Mouse (Mus musculus) midbrain, embryonic 14.5 days (tissue): ENCODE measurements around the gene Fnbp4. TPM values are rescaled to one million over a fixed set of nuclear protein-coding genes. Genes with fewer than 3 reads are reported as not detected.

ENCODE experiments used
- ATAC-seq: fragments of 200-750 bp; cut with Nextera tagmentation; 2 replicates; pipeline ENCODE4 v1.8.0; 2017; ENCODE audit warnings: moderate number of reproducible peaks, moderate library complexity; ENCODE audit not compliant: low FRiP score, low TSS enrichment
- DNase-seq: peaks from one replicate; pipeline ENCODE4 v3.0.0-alpha.2; 2015
- H3K27ac ChIP-seq: fragments of 300-500 bp; sonication (generic); replicated peaks from 2 replicates; pipeline ENCODE4 v1.5.1; 2014; ENCODE audit warnings: mild to moderate bottlenecking, low read depth, low read length, moderate library complexity
- H3K27me3 ChIP-seq: fragments of 300-500 bp; sonication (generic); 2 replicates; pipeline ENCODE4 v1.6.1; 2014; ENCODE audit warnings: low read length, control low read depth, mixed read lengths; ENCODE audit not compliant: control insufficient read depth, insufficient read depth
- H3K36me3 ChIP-seq: fragments of 300-500 bp; sonication (generic); 2 replicates; pipeline ENCODE4 v1.6.1; 2014; ENCODE audit warnings: low read length, control low read depth; ENCODE audit not compliant: control insufficient read depth, insufficient read depth
- H3K4me1 ChIP-seq: fragments of 300-500 bp; sonication (generic); 2 replicates; pipeline ENCODE4 v1.6.1; 2014; ENCODE audit warnings: mild to moderate bottlenecking, antibody characterized with exemption, low read length, control low read depth; ENCODE audit not compliant: control insufficient read depth, insufficient read depth
- H3K4me2 ChIP-seq: fragments of 300-500 bp; sonication (generic); 2 replicates; pipeline ENCODE4 v1.6.1; 2014; ENCODE audit warnings: mild to moderate bottlenecking, low read length, moderate library complexity
- H3K4me3 ChIP-seq: fragments of 300-500 bp; sonication (generic); replicated peaks from 2 replicates; pipeline ENCODE4 v1.5.1; 2014; ENCODE audit warnings: low read depth, low read length
- H3K9ac ChIP-seq: fragments of 300-500 bp; sonication (generic); replicated peaks from 2 replicates; pipeline ENCODE4 v1.6.1; 2014; ENCODE audit warnings: mild to moderate bottlenecking, low read length, moderate library complexity
- H3K9me3 ChIP-seq: fragments of 300-500 bp; sonication (generic); 2 replicates; pipeline ENCODE4 v1.6.1; 2016; ENCODE audit warnings: low read length, control low read depth, mixed read lengths; ENCODE audit not compliant: control insufficient read depth
- WGBS: fragments of 180-500 bp; shearing (Covaris S2); extraction: QIAGEN DNeasy Blood & Tissue Kit; methylation state at CpG from one replicate; pipeline ENCODE4 v1.1.7; 2014; 5-methylcytosine and 5-hydroxymethylcytosine counted together
- polyA plus RNA-seq: library from polyadenylated mRNA; unstranded; fragments of >200 nt; fragmentation: Nextera tagmentation; extraction: Ambion mirVana; gene quantifications from 2 replicates; pipeline ENCODE4 v1.2.1, GENCODE M21; 2014

Gene Fnbp4
- polyA plus RNA-seq, 1 experiment from 2014 or later = 113 TPM

DNA sequence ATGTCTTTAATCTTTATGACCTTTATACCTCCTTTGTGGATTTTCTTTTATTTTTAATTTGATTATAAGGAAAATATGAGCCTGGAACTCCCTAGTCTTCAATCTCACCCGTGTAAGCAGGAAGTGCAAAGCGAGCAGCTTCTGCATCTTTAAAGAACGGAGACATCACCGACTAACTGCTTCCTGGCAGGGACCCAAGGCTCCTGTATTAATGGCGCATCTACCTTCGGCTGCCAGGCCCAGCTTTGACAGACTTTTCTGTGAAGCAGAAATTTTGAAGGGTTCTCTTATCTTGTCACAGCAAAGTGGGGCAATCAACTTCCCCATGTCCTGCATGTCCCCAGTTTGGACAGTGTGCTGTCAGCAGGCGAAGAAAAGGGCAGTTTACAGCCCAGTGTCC, 83.6 kb downstream of the Fnbp4 start:
- no peak overlapping the region for H3K9ac ChIP-seq
- no peaks in the 10 kb centered on the region for H3K27me3 ChIP-seq
- no peaks in the 10 kb centered on the region for H3K9me3 ChIP-seq
- H3K27ac ChIP-seq = no peak overlapping the region
- H3K36me3 ChIP-seq = no peaks in the 10 kb centered on the region
- H3K4me3 ChIP-seq = no peak overlapping the region
- no peak overlapping the region for H3K4me2 ChIP-seq
- 78% methylated on average over 7 of the region's 7 CpGs for WGBS
- H3K4me1 ChIP-seq = no peaks in the 10 kb centered on the region
- no peak for ATAC-seq
- DNase-seq = no peak

Other genes starting within 250 kb of the Fnbp4 start
- gene Ptprj, start 164.7 kb upstream of the Fnbp4 start, polyA plus RNA-seq = 7.1 and 7.2 TPM in 2 replicates
- 23.7 and 32.0 TPM in 2 replicates for gene Nup160, start 68.2 kb upstream of the Fnbp4 start, polyA plus RNA-seq
- gene Agbl2, start 37.4 kb downstream of the Fnbp4 start, polyA plus RNA-seq = 0.26 and 0.30 TPM in 2 replicates
- 280 and 285 TPM in 2 replicates for gene Mtch2, start 101.8 kb downstream of the Fnbp4 start, polyA plus RNA-seq
- gene C1qtnf4, start 140.5 kb downstream of the Fnbp4 start, polyA plus RNA-seq = 95.3 and 152 TPM in 2 replicates
- 48.6 and 55.2 TPM in 2 replicates for gene Kbtbd4, start 159.4 kb downstream of the Fnbp4 start, polyA plus RNA-seq
- gene Ndufs3, start 159.5 kb downstream of the Fnbp4 start, polyA plus RNA-seq = 212 and 214 TPM in 2 replicates
- 83.9 and 95.3 TPM in 2 replicates for gene Celf1, start 195.0 kb downstream of the Fnbp4 start, polyA plus RNA-seq